Mouse (Mus musculus) embryo, embryonic 9.5 days (tissue): ENCODE results near the gene Clk3.

Experiments used
- DNase-seq: peaks from one replicate; pipeline ENCODE4 v3.0.0-alpha.2; 2017; ENCODE audit errors: extremely low spot score

Gene Clk3

DNA sequence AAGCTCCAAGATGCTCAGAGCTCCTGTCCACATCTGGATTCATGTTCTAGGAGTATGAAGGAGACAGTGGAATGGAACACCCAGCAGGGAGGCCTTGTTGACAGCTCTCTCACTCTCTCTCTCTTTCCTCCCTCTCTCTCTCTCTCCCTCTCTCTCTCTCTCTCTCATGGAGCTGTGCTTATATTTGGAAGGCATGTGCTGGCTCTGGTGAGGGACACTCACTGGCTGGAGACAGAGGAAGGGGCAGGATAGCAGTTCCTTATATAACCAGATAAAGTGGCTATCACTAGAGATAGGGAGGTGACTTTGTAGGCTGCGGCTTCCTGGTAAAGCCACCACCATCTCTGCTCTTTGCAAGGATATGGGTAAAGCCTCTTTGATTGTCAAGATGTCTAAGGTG lies 4.6 kb upstream of the Clk3 start:
- DNase-seq, result no peak

DNA sequence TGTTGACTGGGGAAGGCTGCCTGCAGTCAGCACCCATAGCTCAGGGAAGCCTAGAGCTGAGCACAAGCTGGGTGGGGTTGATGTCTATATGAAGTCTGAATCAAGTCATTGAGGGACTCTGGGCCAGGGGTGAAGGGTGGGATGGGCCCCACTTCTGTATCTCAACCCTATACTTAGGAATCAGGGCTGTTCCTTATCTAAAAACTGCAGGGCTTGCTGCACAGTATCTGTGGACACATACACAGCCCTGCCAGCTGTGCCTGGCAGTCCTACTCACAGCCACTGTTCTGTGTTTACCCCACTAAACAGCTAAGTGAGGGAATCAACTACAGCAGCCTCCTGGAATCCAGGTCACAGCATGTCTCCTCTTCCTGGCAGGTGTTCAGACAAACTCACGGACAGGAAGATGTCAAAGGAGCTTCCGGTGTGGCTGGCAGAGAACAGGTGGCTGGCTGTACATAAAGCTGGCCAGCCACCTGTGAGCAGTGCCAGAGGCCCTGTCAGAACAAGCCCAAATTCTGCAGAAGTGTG lies 3.9 kb upstream of the Clk3 start:
- DNase-seq, result no peak

DNA sequence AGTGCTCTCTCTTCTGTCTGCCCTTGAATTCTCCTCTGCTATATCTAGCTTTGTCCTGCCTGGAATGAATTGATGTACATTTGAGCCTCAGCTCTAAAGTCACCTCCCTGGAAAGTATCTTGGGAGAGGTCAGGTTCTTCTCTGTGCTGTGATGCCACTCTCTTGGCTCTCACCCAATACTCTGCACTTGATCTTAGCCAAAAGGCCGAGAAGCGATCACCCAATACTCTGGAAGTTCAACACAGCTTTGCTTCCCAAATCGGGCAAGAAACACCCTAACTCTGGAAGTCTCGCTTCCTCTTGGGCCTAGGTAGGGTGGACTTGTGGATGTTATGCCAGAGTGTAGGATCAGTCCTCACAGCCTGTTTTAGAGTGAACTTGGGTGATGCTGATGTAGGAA lies 1.6 kb upstream of the Clk3 start:
- no peak for DNase-seq

DNA sequence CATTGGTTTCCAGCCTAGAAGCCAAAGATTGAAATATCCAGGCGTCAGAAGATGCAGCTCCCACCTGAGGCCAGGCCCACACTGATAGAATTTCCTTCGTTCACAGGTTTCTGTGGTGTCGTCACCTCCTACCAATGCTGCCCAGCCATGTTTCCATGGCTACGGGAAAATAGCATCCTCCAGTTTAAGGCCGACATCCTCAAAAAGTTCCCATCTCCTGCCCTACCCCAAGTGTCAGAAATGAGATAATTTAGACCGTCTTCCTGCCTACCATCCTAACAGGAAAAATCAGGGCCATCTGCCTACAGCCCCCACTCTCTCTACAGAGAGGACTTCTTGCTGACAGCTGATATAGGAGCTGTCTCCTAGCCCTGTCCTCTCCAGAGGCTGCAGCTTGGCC lies 771 bp upstream of the Clk3 start:
- DNase-seq, result no peak

DNA sequence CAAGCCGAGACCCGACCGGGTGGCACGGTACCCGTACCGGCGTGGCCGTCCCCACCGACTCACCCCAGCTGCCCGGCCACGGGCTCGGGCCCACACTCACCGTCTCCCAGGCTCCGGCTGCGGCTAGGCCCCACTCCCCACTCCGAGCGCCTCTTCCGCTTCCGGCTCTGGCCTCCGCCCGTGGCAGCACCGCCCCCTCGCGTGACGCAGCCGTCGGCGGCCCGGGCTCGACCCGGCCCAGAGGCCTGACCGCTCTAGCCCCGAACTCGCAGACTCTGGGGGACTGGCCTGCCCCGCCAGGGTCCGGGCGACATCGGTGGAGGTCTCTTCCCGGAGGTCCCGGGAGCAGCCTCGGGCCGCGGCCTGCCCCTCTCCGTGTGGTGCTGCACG lies 691 bp downstream of the Clk3 start:
- DNase-seq, result peak; percentile 98

GRCm38 (mm10) chr9:57764147-57764973 lies 1.3 kb downstream of the Clk3 start:
- no peak for DNase-seq

GRCm38 (mm10) chr9:57762563-57762991 lies 3.1 kb downstream of the Clk3 start:
- DNase-seq, result no peak

DNA sequence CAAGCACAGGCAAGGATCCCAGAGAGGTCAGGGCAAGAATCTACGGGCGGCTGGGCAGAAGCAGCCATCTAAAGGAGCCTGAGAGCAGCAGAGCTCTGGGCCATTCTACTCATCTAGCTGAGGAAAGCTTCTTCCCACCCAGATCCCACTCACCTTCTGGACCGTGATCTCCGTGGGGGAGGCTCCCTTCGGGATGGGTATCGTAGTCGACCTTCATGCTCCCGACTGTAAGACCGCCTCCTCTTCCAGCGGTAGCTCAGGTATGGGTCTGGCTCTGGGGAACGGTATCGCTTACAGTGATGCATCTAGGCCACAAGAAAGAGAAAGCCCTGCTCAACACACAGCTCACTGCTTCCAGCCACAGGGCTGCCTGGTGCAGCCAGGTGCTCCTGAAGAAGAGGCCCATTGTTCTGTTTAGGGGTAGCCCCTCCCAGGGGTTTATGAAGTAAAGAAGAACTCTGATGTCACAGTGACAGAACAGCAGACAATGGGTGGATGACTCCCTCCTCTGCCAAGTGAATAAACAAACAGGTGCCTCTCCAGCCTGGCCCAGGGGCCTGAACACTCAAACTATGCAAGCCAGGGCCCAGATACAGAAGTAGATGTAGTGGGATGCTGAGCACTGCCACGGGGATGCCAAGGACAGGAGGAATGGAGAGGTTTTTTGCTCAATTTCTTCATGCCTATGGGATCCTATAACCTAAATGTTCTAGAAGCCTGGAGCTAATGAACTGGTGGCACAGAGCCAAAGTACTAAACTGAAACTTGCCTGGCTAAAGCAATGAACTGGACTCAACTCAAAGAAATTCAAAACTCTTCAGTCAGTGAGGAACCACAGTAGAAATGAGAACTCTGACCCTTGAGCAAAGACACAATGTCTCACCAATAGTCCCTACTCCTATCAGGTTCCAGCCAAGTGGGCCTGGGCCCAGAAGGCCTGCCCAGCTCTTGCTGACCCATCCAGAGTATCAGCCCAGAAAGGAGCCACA lies 3.8 kb downstream of the Clk3 start:
- DNase-seq, result no peak

GRCm38 (mm10) chr9:57760416-57761146 lies 5.1 kb downstream of the Clk3 start:
- no peak for DNase-seq

- DNase-seq, result peak; percentile 55
Measured at GRCm38 (mm10) chr9:57759289-57759688, 6.4 kb downstream of the Clk3 start.

- DNase-seq, result no peak
Measured at GRCm38 (mm10) chr9:57758528-57758927, 7.1 kb downstream of the Clk3 start.

DNA sequence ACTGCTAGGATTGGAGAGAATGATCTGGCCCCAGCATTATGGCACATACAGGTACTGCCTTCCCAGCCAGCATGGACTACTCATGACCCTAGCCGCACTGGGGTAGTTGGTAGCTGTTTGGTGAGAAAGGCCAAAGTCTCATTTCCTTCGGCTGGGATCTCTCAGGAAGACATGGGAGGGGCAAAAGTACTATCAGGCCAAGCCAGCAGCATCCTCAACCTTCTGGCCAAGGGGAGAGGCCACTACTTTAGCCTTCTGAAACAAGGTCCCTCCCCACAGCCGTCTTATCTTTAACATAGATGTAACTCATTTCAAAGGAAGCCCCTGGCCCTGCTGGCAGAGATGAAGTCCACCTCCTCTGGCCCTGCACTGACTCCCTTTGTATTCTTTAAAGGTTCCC lies 8.1 kb downstream of the Clk3 start:
- no peak for DNase-seq

GRCm38 (mm10) chr9:57750901-57751300 lies 14.8 kb downstream of the Clk3 start:
- no peak for DNase-seq

DNA sequence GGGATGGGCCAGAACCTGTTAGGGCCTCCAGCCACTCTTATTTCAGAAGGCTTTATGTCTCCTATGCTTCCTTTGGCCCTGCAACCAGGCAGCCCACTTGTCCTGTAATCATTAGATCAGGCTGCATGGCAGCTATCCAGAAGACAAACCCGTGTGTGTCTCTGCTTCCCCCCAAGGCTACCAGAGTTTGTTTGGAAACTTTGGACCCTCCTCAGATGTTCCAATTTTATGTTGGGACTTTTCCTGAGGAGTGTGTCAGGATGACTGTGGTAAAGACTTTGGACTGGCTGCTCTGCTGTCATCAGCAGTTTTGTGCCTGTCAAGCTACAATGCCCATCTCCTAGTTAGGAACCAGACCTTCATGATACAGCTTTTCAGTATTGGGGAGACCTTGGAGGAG lies 16.8 kb downstream of the Clk3 start:
- DNase-seq, result no peak

DNA sequence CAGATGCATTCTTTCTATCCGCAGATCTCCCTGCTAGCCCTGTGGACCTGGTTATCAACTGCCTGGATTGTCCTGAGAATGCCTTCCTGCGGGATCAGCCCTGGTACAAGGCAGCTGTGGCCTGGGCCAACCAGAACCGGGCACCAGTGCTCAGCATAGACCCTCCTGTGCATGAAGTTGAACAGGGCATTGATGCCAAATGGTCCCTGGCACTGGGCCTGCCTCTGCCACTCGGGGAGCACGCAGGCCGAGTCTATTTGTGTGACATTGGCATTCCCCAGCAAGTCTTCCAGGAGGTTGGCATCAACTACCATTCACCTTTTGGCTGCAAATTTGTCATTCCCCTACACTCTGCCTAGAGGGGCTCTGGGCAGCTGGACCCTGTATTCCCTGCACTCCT lies 17.5 kb downstream of the Clk3 start:
- DNase-seq, result no peak

DNA sequence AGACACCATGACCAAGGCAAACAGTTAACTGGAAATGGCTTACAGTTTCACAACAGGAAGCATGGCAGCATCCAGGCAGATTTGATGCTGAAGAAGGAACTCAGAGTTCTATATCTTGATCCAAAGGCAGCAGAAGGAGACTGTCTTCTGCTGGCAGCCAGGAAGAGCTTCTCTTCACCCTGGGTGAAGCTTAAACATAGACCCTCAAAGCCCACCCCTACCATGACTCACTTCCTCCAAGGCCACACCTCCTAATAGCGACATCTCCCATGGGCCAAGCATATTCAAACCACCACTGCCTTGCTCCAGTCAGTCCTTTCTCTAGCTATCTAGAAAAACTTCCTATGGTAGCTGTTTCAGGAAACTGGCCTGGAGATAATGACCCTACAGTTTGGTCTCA lies 18.6 kb downstream of the Clk3 start:
- DNase-seq, result no peak

GRCm38 (mm10) chr9:57744462-57745091 lies 21.1 kb downstream of the Clk3 start:
- peak; percentile 42 for DNase-seq

GRCm38 (mm10) chr9:57739863-57740262 lies 25.8 kb downstream of the Clk3 start:
- no peak for DNase-seq

GRCm38 (mm10) chr9:57733606-57734005 lies 32.1 kb downstream of the Clk3 start:
- DNase-seq, result no peak

- no peak for DNase-seq
Measured at GRCm38 (mm10) chr9:57728312-57728711, 37.3 kb downstream of the Clk3 start.

DNA sequence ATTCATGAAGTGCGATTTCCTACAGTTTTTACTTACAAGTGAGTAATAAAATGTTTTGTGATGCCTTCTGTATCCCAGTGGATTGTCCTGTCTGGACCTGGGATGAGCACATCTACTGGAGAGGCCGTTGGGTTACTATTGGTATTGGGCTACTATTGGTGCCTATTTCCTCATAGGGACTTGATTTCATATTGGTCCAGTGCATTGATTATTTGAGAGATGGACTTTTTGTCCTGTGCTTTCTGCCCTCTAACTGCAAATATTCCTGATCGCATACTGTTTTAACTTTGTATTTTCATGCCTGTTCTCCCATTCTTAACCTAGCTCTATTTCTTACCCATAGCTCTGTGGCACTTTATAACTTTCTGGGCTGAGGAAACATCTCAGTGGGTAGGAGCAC lies 41.0 kb downstream of the Clk3 start:
- no peak for DNase-seq
